Mouse (Mus musculus) NIH3T3 (cell line): ENCODE results near the gene Fscn2.
"Not testable (repeated sequence)": the region's sequence is repeated elsewhere in the genome, so short reads cannot be mapped to it uniquely, and the experiment has no call there.

Source experiments
- DNase-seq: peaks from one replicate; pipeline ENCODE4 v3.0.0-alpha.2; 2012; ENCODE audit warnings: low read depth

The Fscn2 gene

GRCm38 (mm10) chr11:120405867-120406266 lies 44.5 kb downstream of the Fscn2 start:
- DNase-seq: no peak

- no peak for DNase-seq
These were observed 45.1 kb downstream of the Fscn2 start for GRCm38 (mm10) chr11:120406445-120406844.

DNA sequence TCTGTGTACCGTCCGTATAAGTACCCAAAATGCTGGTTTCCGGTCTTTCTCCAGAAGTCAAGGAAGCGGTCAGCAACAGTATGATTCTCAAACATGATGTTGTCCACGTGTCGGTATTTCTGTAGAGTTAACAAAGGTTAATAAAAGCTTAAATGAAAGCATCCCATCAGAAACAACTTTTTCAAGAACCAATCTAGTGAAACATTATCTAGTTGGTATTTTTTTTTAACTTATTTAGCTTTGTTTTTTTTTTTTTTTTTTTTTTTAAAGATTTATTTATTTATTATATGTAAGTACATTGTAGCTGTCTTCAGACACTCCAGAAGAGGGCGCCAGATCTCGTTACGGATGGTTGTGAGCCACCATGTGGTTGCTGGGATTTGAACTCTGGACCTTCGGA lies 52.3 kb downstream of the Fscn2 start:
- DNase-seq: not testable (repeated sequence)
